Mouse (Mus musculus): ENCODE results near the gene Fbxo24. TPM values are rescaled to one million over a fixed set of nuclear protein-coding genes. Genes with fewer than 3 reads are reported as not detected.

The Fbxo24 gene
- polyA plus RNA-seq (2012; ENCODE audit: low replicate concordance), result 0.19 TPM in 1 of 2 replicates, not detected in the other

GRCm38 (mm10) chr5:137628498-137629305, at the start of gene Fbxo24, which contains the start of the genes Lrch4 and Gm20605:
Gene Fbxo24, minus strand, starts transcription at chr5:137629002.
Gene Lrch4, plus strand, starts transcription at chr5:137629121.
Gene Gm20605, plus strand, starts transcription at chr5:137629175.

GRCm38 (mm10) chr5:137645652-137646091, 16.9 kb upstream of the Fbxo24 start, which contains the start of gene Irs3:
Gene Irs3, minus strand, starts transcription at chr5:137645714.

GRCm38 (mm10) chr5:137641054-137641453, 12.3 kb upstream of the Fbxo24 start, which contains the start of gene Sap25:
Gene Sap25, plus strand, starts transcription at chr5:137641334.

DNA sequence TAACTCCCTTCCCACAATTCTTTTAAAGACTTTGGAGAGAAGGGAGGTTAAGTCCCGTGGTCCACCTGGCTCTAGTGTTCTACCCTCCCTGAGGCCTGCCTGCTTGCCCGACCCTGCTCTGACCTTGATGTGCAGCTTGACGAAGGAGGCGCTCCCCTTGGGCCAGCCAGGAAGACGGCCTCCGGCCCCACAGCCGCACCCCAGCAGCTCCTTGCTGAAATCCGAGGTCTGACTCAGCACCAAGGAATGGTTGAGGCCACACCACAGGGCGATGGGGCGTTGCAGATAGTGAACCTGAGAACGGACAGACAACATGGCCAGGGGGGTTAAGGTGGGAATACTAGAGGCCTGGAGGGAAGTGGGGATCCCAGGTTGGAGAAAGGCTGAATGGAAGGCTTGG, 15.3 kb downstream of the Fbxo24 start, which contains the start of gene Pcolce:
TSS of gene Pcolce (minus strand) at position 235 of the 400 bp plus-strand sequence.

GRCm38 (mm10) chr5:137600619-137601364, 28.0 kb downstream of the Fbxo24 start, which contains the start of gene Mospd3:
Gene Mospd3, minus strand, starts transcription at chr5:137601058.

DNA sequence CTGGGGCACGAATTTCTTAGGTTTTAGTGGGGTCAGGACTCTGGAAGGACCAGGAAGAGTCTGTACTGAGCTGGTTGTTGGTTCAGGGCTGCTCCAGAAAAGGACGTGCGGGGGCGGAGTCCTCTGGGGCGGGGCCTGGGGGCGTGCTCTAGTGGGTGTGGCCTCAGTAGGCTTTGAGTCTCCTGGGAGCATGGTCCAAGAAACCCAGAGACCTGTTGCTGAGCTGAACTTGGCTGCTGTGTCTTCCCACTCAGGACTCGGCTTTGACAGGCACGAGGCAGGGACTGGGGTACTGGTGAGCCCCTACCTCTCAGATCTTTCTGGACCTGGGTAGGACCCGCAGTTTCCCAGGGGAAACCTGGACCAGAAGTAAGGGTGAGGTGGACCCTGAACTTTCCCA, 59.1 kb downstream of the Fbxo24 start, which contains the start of gene Tfr2:
TSS of gene Tfr2 (plus strand) at position 176 of the 400 bp plus-strand sequence.

Other genes starting within 250 kb of the Fbxo24 start
- gene Zan, start 151.9 kb downstream of the Fbxo24 start, polyA plus RNA-seq (2012; ENCODE audit: low replicate concordance), result 0.07 and 0.16 TPM in 2 replicates
- 21.2 and 62.7 TPM in 2 replicates for gene Pop7, start 126.5 kb downstream of the Fbxo24 start, polyA plus RNA-seq (2012; ENCODE audit: low replicate concordance)
- gene Gigyf1, start 110.5 kb downstream of the Fbxo24 start, polyA plus RNA-seq (2012; ENCODE audit: low replicate concordance), result 54.3 and 65.9 TPM in 2 replicates
- gene Epo, start 95.8 kb downstream of the Fbxo24 start, polyA plus RNA-seq (2012; ENCODE audit: low replicate concordance), result not detected in 2 replicates
- gene Gnb2, start 95.5 kb downstream of the Fbxo24 start, polyA plus RNA-seq (2012; ENCODE audit: low replicate concordance), result 351 and 463 TPM in 2 replicates
- gene Actl6b, start 75.5 kb downstream of the Fbxo24 start, polyA plus RNA-seq (2012; ENCODE audit: low replicate concordance), result not detected in 2 replicates
- gene Tfr2, start 59.2 kb downstream of the Fbxo24 start, polyA plus RNA-seq (2012; ENCODE audit: low replicate concordance), result 90.8 and 239 TPM in 2 replicates
- 1,131 and 1,239 TPM in 2 replicates for gene Mospd3, start 27.9 kb downstream of the Fbxo24 start, polyA plus RNA-seq (2012; ENCODE audit: low replicate concordance)
- 19.5 and 40.7 TPM in 2 replicates for gene Pcolce, start 15.2 kb downstream of the Fbxo24 start, polyA plus RNA-seq (2012; ENCODE audit: low replicate concordance)
- gene Lrch4, start 119 bp upstream of the Fbxo24 start, polyA plus RNA-seq (2012; ENCODE audit: low replicate concordance), result 212 and 267 TPM in 2 replicates
- 10.1 and 35.3 TPM in 2 replicates for gene Gm20605, start 173 bp upstream of the Fbxo24 start, polyA plus RNA-seq (2012; ENCODE audit: low replicate concordance)
- gene Sap25, start 12.3 kb upstream of the Fbxo24 start, polyA plus RNA-seq (2012; ENCODE audit: low replicate concordance), result 51.9 and 75.4 TPM in 2 replicates
- gene Irs3, start 16.7 kb upstream of the Fbxo24 start, polyA plus RNA-seq (2012; ENCODE audit: low replicate concordance), result not detected in 2 replicates
- gene Agfg2, start 55.7 kb upstream of the Fbxo24 start, polyA plus RNA-seq (2012; ENCODE audit: low replicate concordance), result 114 and 402 TPM in 2 replicates
- gene Nyap1, start 112.6 kb upstream of the Fbxo24 start, polyA plus RNA-seq (2012; ENCODE audit: low replicate concordance), result 2.6 and 5.1 TPM in 2 replicates
- gene Tsc22d4, start 116.7 kb upstream of the Fbxo24 start, polyA plus RNA-seq (2012; ENCODE audit: low replicate concordance), result 492 and 602 TPM in 2 replicates
- gene Ppp1r35, start 149.8 kb upstream of the Fbxo24 start, polyA plus RNA-seq (2012; ENCODE audit: low replicate concordance), result 75.1 and 125 TPM in 2 replicates
- gene Mepce, start 158.7 kb upstream of the Fbxo24 start, polyA plus RNA-seq (2012; ENCODE audit: low replicate concordance), result 163 and 385 TPM in 2 replicates
- gene Zcwpw1, start 158.8 kb upstream of the Fbxo24 start, polyA plus RNA-seq (2012; ENCODE audit: low replicate concordance), result 0.39 and 0.80 TPM in 2 replicates
- gene Pilra, start 207.3 kb upstream of the Fbxo24 start, polyA plus RNA-seq (2012; ENCODE audit: low replicate concordance), result 1.4 and 2.4 TPM in 2 replicates
- 0.53 and 1.3 TPM in 2 replicates for gene Pilrb1, start 229.1 kb upstream of the Fbxo24 start, polyA plus RNA-seq (2012; ENCODE audit: low replicate concordance)
- gene Pilrb2, start 242.8 kb upstream of the Fbxo24 start, polyA plus RNA-seq (2012; ENCODE audit: low replicate concordance), result 0.57 and 1.4 TPM in 2 replicates